Mouse (Mus musculus): Measurements from ENCODE around the gene Bzw1.

DNA sequence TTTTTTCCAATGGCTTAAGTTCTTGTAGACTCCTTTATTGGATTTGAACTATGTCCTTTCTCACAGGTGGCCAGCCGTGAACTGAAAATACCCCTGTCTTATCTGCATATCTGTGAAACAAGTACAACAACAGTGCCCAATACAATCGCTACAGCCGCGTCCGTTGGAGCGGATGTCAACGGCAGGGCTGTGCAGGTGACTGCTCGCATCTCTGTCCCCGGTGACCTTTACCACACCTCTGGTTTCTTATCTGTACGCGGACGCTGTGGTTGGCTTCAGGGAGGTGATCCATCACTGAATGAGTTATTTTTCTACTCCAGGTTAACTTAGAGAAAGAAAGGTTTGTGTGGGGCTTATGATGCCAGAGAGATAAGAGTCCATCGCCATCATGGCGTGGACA is 46.5 kb upstream of the Bzw1 start:
- TF ChIP-seq CTCF (IDR thresholded peaks at IDR 0.05; ENCODE audit: borderline replicate concordance, extremely low read depth, insufficient read depth, insufficient read length) (no peak), POLR2A (IDR thresholded peaks at IDR 0.05; ENCODE audit: borderline replicate concordance, extremely low read depth, insufficient read depth, insufficient read length, poor library complexity, severe bottlenecking) (no peak)
